Mouse (Mus musculus): ENCODE data around the gene Ccdc47. TPM values are rescaled to one million over a fixed set of nuclear protein-coding genes. Genes with fewer than 3 reads are reported as not detected.

Ccdc47 gene
- 2.6 and 3.5 TPM in 2 replicates for polyA plus RNA-seq (2012; rRNA removed; ENCODE audit: low replicate concordance)

DNA sequence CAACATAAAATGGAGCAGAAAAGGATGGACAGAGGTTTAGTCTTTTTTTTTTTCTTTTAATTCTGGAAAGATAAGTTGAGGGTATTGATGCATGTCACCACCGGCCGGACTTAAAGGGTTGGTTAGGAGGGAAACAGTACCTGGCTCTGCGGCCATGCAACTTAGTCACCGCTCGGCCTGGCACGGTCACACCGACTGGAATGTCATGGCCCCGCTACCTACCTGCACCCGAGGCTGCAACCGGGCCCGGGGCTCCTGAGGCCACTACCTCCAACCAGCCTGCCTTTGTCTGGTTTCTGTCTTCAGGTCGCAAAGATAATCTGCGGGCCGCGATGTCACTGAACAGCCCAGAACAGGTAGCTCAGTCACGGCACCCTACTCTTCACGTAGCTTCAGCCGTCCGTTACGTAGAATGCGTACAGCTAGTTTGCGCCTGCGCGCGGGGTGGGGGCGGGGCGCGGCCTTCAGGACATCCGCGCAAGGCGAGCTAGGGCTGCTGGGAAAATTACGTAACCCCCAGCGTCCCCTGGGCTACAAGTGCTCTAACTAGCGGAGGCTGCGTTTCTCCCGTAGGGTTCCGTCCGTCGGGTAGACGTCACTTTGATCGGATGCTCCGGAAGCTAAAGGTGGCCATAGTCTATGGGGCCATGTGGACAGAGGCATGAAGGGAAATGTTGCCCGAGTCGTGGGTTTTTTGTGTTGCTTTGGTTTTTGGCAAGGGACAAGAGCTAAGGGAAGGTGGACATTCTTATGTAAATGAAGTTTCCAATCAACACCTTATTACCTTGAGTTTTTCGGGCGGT, at the start of gene Ccdc47:
Gene Ccdc47, minus strand, starts transcription at position 418 of the 803 bp plus-strand sequence.

GRCm38 (mm10) chr11:106255685-106256451, 39.7 kb upstream of the Ccdc47 start, which contains the start of the genes Ftsj3 and Psmc5:
Gene Ftsj3 (minus strand): TSS chr11:106256079.
Gene Psmc5 (plus strand): TSS chr11:106256154.

DNA sequence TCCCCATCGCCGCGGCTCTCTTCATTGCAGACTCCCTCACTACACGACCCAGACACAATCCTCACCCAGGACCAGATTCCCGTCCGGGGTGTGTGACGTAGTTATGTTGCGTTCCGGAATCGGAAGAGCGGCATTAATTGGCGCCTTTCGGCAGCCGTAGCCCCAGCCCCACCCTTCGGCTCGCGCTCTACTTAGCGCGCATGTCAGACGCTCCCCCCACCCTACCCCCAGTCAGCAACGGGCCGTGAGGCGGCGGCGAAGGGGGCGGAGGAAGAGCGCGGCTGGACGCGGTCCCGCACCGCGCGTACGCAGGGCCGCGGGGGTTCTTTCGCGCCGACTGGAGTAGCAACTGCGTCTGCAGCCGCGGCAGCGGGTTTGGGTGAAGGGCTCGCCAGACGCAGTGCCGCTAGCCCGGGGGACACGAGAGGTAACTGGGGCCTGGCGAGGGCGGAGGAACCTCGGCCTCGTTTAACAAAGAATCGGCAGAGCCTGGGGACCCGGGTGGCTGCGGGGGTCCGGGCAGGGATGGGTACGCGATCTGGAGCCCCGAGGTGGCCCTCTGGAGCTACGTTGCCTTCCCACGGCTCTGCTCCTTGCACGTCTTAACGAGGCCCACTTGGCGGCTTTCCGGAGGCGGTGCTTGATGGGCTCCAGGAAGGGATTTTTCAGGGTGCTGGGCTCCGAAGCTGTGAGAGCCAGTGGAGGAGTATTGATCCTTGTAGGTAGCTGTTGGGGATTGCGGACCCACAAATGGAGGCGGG, 766 bp upstream of the Ccdc47 start, which contains the start of gene Ddx42:
Gene Ddx42, plus strand, starts transcription at position 197 of the 761 bp plus-strand sequence.

DNA sequence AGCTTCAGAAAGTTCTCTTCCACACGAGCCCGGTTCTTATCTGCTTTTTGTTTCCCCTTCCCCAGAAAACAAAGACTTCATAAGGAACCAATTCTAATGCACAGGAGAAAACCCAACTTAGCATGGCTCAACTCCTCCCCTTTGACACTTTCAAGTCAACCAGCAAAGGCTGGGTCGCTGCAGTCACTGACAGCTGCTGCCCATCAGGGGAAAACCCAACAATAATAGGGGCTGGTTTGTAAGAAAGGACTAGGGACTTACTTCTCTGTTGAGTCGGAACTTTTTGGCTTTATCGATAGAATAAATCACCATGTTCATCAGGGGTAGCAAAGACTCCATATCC, 14.1 kb downstream of the Ccdc47 start, which contains the start of gene Strada:
Gene Strada, minus strand, starts transcription at position 46 of the 343 bp plus-strand sequence.

DNA sequence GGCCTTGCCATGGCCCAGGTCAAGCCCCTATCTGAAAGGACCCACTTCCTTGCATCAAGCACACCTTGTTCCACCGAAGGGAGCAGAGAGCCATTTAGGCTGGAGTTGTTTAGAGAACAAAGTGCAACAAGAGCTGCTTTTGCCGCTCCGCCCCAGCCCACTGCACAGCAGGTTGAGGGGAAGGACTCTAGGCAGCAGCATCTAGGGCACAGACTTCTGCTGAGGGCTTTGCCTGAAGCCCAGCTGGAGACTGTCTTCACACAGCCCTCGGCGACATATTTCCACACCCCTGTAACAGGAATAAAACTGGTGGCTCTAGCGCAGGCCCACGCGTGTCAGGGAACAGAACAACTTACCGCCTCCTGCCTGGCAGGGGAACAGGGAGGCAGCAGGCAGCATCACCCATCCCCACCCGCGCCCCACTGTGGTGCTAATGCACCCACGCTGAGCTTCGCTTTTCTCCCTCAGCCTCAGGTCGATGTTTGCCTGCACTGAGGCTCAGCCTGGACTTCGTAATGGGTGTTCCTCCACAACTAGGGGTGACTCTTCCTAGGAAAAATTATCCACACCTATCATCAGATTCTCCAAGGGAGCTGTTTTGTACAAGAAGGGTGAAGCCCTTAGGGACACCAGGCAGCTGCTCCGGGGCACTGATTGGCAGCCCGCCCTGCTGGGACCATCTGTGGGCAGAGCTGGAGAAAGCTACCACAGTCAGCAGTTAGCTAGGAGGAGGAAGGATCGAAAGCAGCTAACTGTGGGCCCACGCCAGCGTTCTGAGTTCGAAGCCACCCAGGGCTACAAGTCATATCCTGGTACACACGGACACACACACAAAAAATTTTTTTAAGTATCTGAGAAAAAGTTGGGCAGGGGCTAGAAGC, 55.1 kb downstream of the Ccdc47 start, which contains the start of the genes Gm10840 and Limd2:
Gene Gm10840, plus strand, starts transcription at position 10 of the 881 bp plus-strand sequence.
Gene Limd2, minus strand, starts transcription at position 20 of the 881 bp plus-strand sequence.

Other genes starting within 250 kb of the Ccdc47 start
- 154 and 931 TPM in 2 replicates for gene Ace, start 248.4 kb downstream of the Ccdc47 start, polyA plus RNA-seq (2012; rRNA removed; ENCODE audit: low replicate concordance)
- gene Ace3, start 221.7 kb downstream of the Ccdc47 start, polyA plus RNA-seq (2012; rRNA removed; ENCODE audit: low replicate concordance) = not detected in 2 replicates
- 1.1 and 2.2 TPM in 2 replicates for gene Kcnh6, start 208.2 kb downstream of the Ccdc47 start, polyA plus RNA-seq (2012; rRNA removed; ENCODE audit: low replicate concordance)
- gene Dcaf7, start 179.5 kb downstream of the Ccdc47 start, polyA plus RNA-seq (2012; rRNA removed; ENCODE audit: low replicate concordance) = 34.0 and 47.0 TPM in 2 replicates
- 11.2 and 12.8 TPM in 2 replicates for gene Taco1, start 150.3 kb downstream of the Ccdc47 start, polyA plus RNA-seq (2012; rRNA removed; ENCODE audit: low replicate concordance)
- 7.4 and 7.6 TPM in 2 replicates for gene Map3k3, start 131.7 kb downstream of the Ccdc47 start, polyA plus RNA-seq (2012; rRNA removed; ENCODE audit: low replicate concordance)
- gene Gm10840, start 55.5 kb downstream of the Ccdc47 start, polyA plus RNA-seq (2012; rRNA removed; ENCODE audit: low replicate concordance) = not detected in 2 replicates
- 16.2 and 20.3 TPM in 2 replicates for gene Limd2, start 55.5 kb downstream of the Ccdc47 start, polyA plus RNA-seq (2012; rRNA removed; ENCODE audit: low replicate concordance)
- 5.2 and 7.4 TPM in 2 replicates for gene Strada, start 14.2 kb downstream of the Ccdc47 start, polyA plus RNA-seq (2012; rRNA removed; ENCODE audit: low replicate concordance)
- 2.5 and 3.0 TPM in 2 replicates for gene Ddx42, start 582 bp upstream of the Ccdc47 start, polyA plus RNA-seq (2012; rRNA removed; ENCODE audit: low replicate concordance)
- 1.5 and 6.2 TPM in 2 replicates for gene Ftsj3, start 39.7 kb upstream of the Ccdc47 start, polyA plus RNA-seq (2012; rRNA removed; ENCODE audit: low replicate concordance)
- gene Psmc5, start 39.8 kb upstream of the Ccdc47 start, polyA plus RNA-seq (2012; rRNA removed; ENCODE audit: low replicate concordance) = 11.1 and 14.4 TPM in 2 replicates
- gene Smarcd2, start 56.6 kb upstream of the Ccdc47 start, polyA plus RNA-seq (2012; rRNA removed; ENCODE audit: low replicate concordance) = 61.0 and 82.0 TPM in 2 replicates
- gene Tcam1, start 60.3 kb upstream of the Ccdc47 start, polyA plus RNA-seq (2012; rRNA removed; ENCODE audit: low replicate concordance) = not detected in 2 replicates
- gene Gh, start 85.5 kb upstream of the Ccdc47 start, polyA plus RNA-seq (2012; rRNA removed; ENCODE audit: low replicate concordance) = 0.19 TPM in 1 of 2 replicates, not detected in the other
- 5.9 and 13.6 TPM in 2 replicates for gene Cd79b, start 98.4 kb upstream of the Ccdc47 start, polyA plus RNA-seq (2012; rRNA removed; ENCODE audit: low replicate concordance)
- gene Scn4a, start 136.9 kb upstream of the Ccdc47 start, polyA plus RNA-seq (2012; rRNA removed; ENCODE audit: low replicate concordance) = 0.02 and 0.08 TPM in 2 replicates
- 0.86 and 1.0 TPM in 2 replicates for gene Prr29, start 149.1 kb upstream of the Ccdc47 start, polyA plus RNA-seq (2012; rRNA removed; ENCODE audit: low replicate concordance)
- gene Icam2, start 171.7 kb upstream of the Ccdc47 start, polyA plus RNA-seq (2012; rRNA removed; ENCODE audit: low replicate concordance) = 8.4 and 10.5 TPM in 2 replicates